Mouse (Mus musculus) erythroid progenitor cell, adult 5-6 weeks (primary cell): ENCODE data around the gene Gm5089. TPM values are rescaled to one million over a fixed set of nuclear protein-coding genes. Genes with fewer than 3 reads are reported as not detected.

ENCODE experiments used
- ATAC-seq: replicated peaks from 2 replicates; pipeline ENCODE4 v1.8.0; 2016; ENCODE audit warnings: moderate number of reproducible peaks, mild to moderate bottlenecking, moderate TSS enrichment, inconsistent platforms; ENCODE audit not compliant: poor library complexity, low FRiP score, severe bottlenecking
- total RNA-seq, 2 experiments: library from RNA; stranded (forward) in 1 of 2; stranded (reverse) in 1 of 2; fragments of 150-400 nt in 1 of 2; fragments of 186-747, 209-891 nt in 1 of 2; gene quantifications; 2 replicates each; pipeline versions ENCODE4 v1.2.3 to v1.2.4; 2015 to 2017; ENCODE audit warnings: low replicate concordance in 2 of 2

Gene Gm5089
- total RNA-seq, 2 experiments from 2014 or later = not detected

GRCm38 (mm10) chr14:122393119-122393518 is 57.8 kb downstream of the Gm5089 start:
- no peak for ATAC-seq

- no peak for ATAC-seq
Observed at GRCm38 (mm10) chr14:122390935-122391334, 60.0 kb downstream of the Gm5089 start.

GRCm38 (mm10) chr14:122389684-122390370 is 61.1 kb downstream of the Gm5089 start:
- no peak for ATAC-seq

- no peak for ATAC-seq
Observed at GRCm38 (mm10) chr14:122388431-122389031, 62.4 kb downstream of the Gm5089 start.

GRCm38 (mm10) chr14:122387781-122388180 is 63.1 kb downstream of the Gm5089 start:
- no peak for ATAC-seq

- no peak for ATAC-seq
Observed at GRCm38 (mm10) chr14:122386281-122387130, 64.4 kb downstream of the Gm5089 start.

GRCm38 (mm10) chr14:122385758-122386157 is 65.2 kb downstream of the Gm5089 start:
- no peak for ATAC-seq

- no peak for ATAC-seq
Observed at GRCm38 (mm10) chr14:122385238-122385534, 65.7 kb downstream of the Gm5089 start.

Other genes with a start within 250 kb of the Gm5089 start
- gene Zic5, start 14.6 kb upstream of the Gm5089 start, total RNA-seq (2015; ENCODE audit: low replicate concordance) = not detected in 2 replicates
- gene Zic5, start 14.6 kb upstream of the Gm5089 start, total RNA-seq (2017; ENCODE audit: low replicate concordance) = not detected in 2 replicates
- not detected in 2 replicates for gene Zic2, start 24.3 kb upstream of the Gm5089 start, total RNA-seq (2015; ENCODE audit: low replicate concordance)
- not detected in 2 replicates for gene Zic2, start 24.3 kb upstream of the Gm5089 start, total RNA-seq (2017; ENCODE audit: low replicate concordance)
- gene Gm10837, start 39.5 kb upstream of the Gm5089 start, total RNA-seq (2015; ENCODE audit: low replicate concordance) = not detected in 2 replicates
- not detected in 2 replicates for gene Gm10837, start 39.5 kb upstream of the Gm5089 start, total RNA-seq (2017; ENCODE audit: low replicate concordance)
- 12.6 and 13.0 TPM in 2 replicates for gene Pcca, start 83.2 kb upstream of the Gm5089 start, total RNA-seq (2015; ENCODE audit: low replicate concordance)
- gene Pcca, start 83.2 kb upstream of the Gm5089 start, total RNA-seq (2017; ENCODE audit: low replicate concordance) = 2.9 and 12.1 TPM in 2 replicates